Comparison of ENCODE assay signal across 8 mouse cellular contexts in genomic region chr16:34691156-34691555, GRCm38 (mm10). TPM values are rescaled to one million over a fixed set of nuclear protein-coding genes. Genes with fewer than 3 reads are reported as not detected.
DNase-seq lines count a peak whose midpoint lies in the region; ATAC-seq lines count a peak whose summit lies in the region.

No protein-coding gene starts in this region.

- H3K27me3 ChIP-seq in heart, embryonic 14.5 days (ENCODE audit: control insufficient read depth, insufficient read depth, low read length): no peaks in the 10 kb centered on the region
- H3K27me3 ChIP-seq in limb, embryonic 11.5 days (ENCODE audit: control insufficient read depth, insufficient read depth, low read length): no peaks in the 10 kb centered on the region

- H3K9ac ChIP-seq in heart, embryonic 14.5 days (ENCODE audit: low read length): peak overlapping the region; percentile 75
- peak overlapping the region; percentile 85 for H3K9ac ChIP-seq in limb, embryonic 11.5 days (ENCODE audit: low read length)

- peaks cover 3 to 7% of the 10 kb centered on the region in 2 experiments for H3K4me1 ChIP-seq in heart, embryonic 14.5 days (ENCODE audit: control insufficient read depth in 2 of 2, insufficient read depth in 2 of 2, low read length in 2 of 2)
- H3K4me1 ChIP-seq in limb, embryonic 11.5 days (ENCODE audit: control insufficient read depth, insufficient read depth, low read length): 0 out of 2 replicates have a peak, but pooled peaks cover 4% of the 10 kb centered on the region

- H3K9me3 ChIP-seq in heart, embryonic 14.5 days (ENCODE audit: control insufficient read depth, low read length): no peaks in the 10 kb centered on the region
- H3K9me3 ChIP-seq in limb, embryonic 11.5 days (ENCODE audit: control insufficient read depth, low read length): no peaks in the 10 kb centered on the region

- H3K36me3 ChIP-seq in heart, embryonic 14.5 days (ENCODE audit: control insufficient read depth, insufficient read depth, low read length): 0 out of 2 replicates have a peak, but pooled peaks cover 6% of the 10 kb centered on the region
- no peaks in the 10 kb centered on the region for H3K36me3 ChIP-seq in limb, embryonic 11.5 days (ENCODE audit: control insufficient read depth, insufficient read depth, low read length)

- H3K4me2 ChIP-seq in heart, embryonic 14.5 days (ENCODE audit: low read length): peak overlapping the region; percentile 85
- H3K4me2 ChIP-seq in limb, embryonic 11.5 days (ENCODE audit: low read depth, severe bottlenecking): peak overlapping the region; percentile 79

- DNase-seq in heart, adult 18-20 months: no peak
- DNase-seq in MN1 (ENCODE audit: low spot score): peak; percentile 11
- peak; percentile 27 for DNase-seq in limb, embryonic 11.5 days (ENCODE audit: low spot score)
- peak; percentile 23 for DNase-seq in neural tube, embryonic 10.5 days (ENCODE audit: extremely low spot score, low spot score)
- DNase-seq in layer of hippocampus, postnatal 14 days (ENCODE audit: low spot score in 2 of 2): no peak
- no peak for DNase-seq in testis, postnatal 14 days (ENCODE audit: low spot score)

- WGBS in heart, embryonic 14.5 days: 13% methylated on average over 11 of the region's 11 CpGs
- WGBS in limb, embryonic 11.5 days: 7% methylated on average over 11 of the region's 11 CpGs

- peak overlapping the region; percentile 80 to 85 for H3K27ac ChIP-seq in heart, embryonic 14.5 days (replicated peaks in 1 of 2; ENCODE audit: control insufficient read depth in 1 of 2, insufficient read depth in 1 of 2, low read depth in 2 of 2, low read length in 2 of 2)
- peak overlapping the region; percentile 38 for H3K27ac ChIP-seq in limb, embryonic 11.5 days (replicated peaks; ENCODE audit: low read depth, low read length)

- H3K4me3 ChIP-seq in heart, embryonic 14.5 days (ENCODE audit: control insufficient read depth in 1 of 2, insufficient read depth in 1 of 2, low read depth in 1 of 2, low read length in 2 of 2): peak overlapping the region; percentile 53 to 76
- H3K4me3 ChIP-seq in limb, embryonic 11.5 days (ENCODE audit: low read depth, low read length): peak overlapping the region; percentile 73

- ATAC-seq in heart, embryonic 14.5 days (ENCODE audit: insufficient number of reproducible peaks, insufficient read depth, low FRiP score, low read depth): no peak
- ATAC-seq in erythroid progenitor cell, adult 5-6 weeks (replicated peaks; ENCODE audit: low FRiP score, poor library complexity, severe bottlenecking): peak; percentile 49
- no peak for ATAC-seq in limb, embryonic 11.5 days (ENCODE audit: insufficient number of reproducible peaks, low FRiP score, low TSS enrichment, low read depth)

RNA-seq across cellular contexts. Expression of gene Ccdc14, which starts 0.7 kb away (rescaled TPM):
- polyA plus RNA-seq in heart, embryonic 14.5 days (2014; fragmentation: Nextera tagmentation; extraction: Ambion mirVana): 6.2 and 6.6 TPM in 2 replicates
- total RNA-seq in heart, adult 18-20 months (2021): 1 to 10 TPM; 2.3 to 2.6 TPM
- total RNA-seq in erythroid progenitor cell, adult 5-6 weeks (2015; ENCODE audit: low replicate concordance): 2.1 and 5.0 TPM in 2 replicates
- 4.1 and 6.1 TPM in 2 replicates for total RNA-seq in erythroid progenitor cell, adult 5-6 weeks (2017; ENCODE audit: low replicate concordance)
- polyA plus RNA-seq in limb, embryonic 11.5 days (2014; fragmentation: Nextera tagmentation; extraction: Ambion mirVana): 10.7 and 11.2 TPM in 2 replicates
- total RNA-seq in layer of hippocampus, postnatal 14 days (2021): 1 to 10 TPM; 2.8 to 3.2 TPM

RNA-seq across cellular contexts. Expression of gene Ropn1, which starts 41.4 kb away (rescaled TPM):
- polyA plus RNA-seq in heart, embryonic 14.5 days (2014; fragmentation: Nextera tagmentation; extraction: Ambion mirVana): 0.47 and 0.62 TPM in 2 replicates
- total RNA-seq in heart, adult 18-20 months (2021): not detected
- total RNA-seq in erythroid progenitor cell, adult 5-6 weeks (2015; ENCODE audit: low replicate concordance): not detected in 2 replicates
- not detected in 2 replicates for total RNA-seq in erythroid progenitor cell, adult 5-6 weeks (2017; ENCODE audit: low replicate concordance)
- polyA plus RNA-seq in limb, embryonic 11.5 days (2014; fragmentation: Nextera tagmentation; extraction: Ambion mirVana): not detected in 2 replicates
- not detected for total RNA-seq in layer of hippocampus, postnatal 14 days (2021)

RNA-seq across cellular contexts. Expression of gene Mylk, which starts 53.9 kb away (rescaled TPM):
- polyA plus RNA-seq in heart, embryonic 14.5 days (2014; fragmentation: Nextera tagmentation; extraction: Ambion mirVana): 5.3 and 8.5 TPM in 2 replicates
- total RNA-seq in heart, adult 18-20 months (2021): 10 to 100 TPM; 34.0 to 36.3 TPM
- total RNA-seq in erythroid progenitor cell, adult 5-6 weeks (2015; ENCODE audit: low replicate concordance): 2.1 TPM in 1 of 2 replicates, not detected in the other
- 0.64 and 1.7 TPM in 2 replicates for total RNA-seq in erythroid progenitor cell, adult 5-6 weeks (2017; ENCODE audit: low replicate concordance)
- polyA plus RNA-seq in limb, embryonic 11.5 days (2014; fragmentation: Nextera tagmentation; extraction: Ambion mirVana): 4.9 and 5.4 TPM in 2 replicates
- 10 to 100 TPM; 11.9 to 14.2 TPM for total RNA-seq in layer of hippocampus, postnatal 14 days (2021)

Comparison
In these comparisons a context has a peak if more than half of its experiments do, and no peak if none do; other contexts are left out.
1. DNase-seq: peak in MN1 (single experiment), limb, embryonic 11.5 days (single experiment) and neural tube, embryonic 10.5 days (single experiment); none in heart, adult 18-20 months (0 of 2), layer of hippocampus, postnatal 14 days (0 of 2) and testis, postnatal 14 days (single experiment).
2. RNA of gene Mylk, which starts 53.9 kb away (total RNA-seq): 34.0 to 36.3 TPM in heart, adult 18-20 months and 11.9 to 14.2 TPM in layer of hippocampus, postnatal 14 days; 0.64 to 2.1 TPM in erythroid progenitor cell, adult 5-6 weeks; every median in the first group is over 4 times any median in the second.